Mouse (Mus musculus) left cerebral cortex, postnatal 25 days (tissue): ENCODE measurements around the gene Mettl17. TPM values are rescaled to one million over a fixed set of nuclear protein-coding genes. Genes with fewer than 3 reads are reported as not detected.
"Not testable (repeated sequence)": the region's sequence is repeated elsewhere in the genome, so short reads cannot be mapped to it uniquely, and the experiment has no call there.

ENCODE experiments used
- DNase-seq, 2 experiments: peaks; one replicate each; pipeline ENCODE4 v3.0.0; 2022; ENCODE audit warnings: low spot score in 2 of 2, mixed read lengths in 1 of 2
- intact Hi-C: fragments of 180-260 bp; cut with DNase I; formaldehyde crosslinking; loops from one replicate; pipeline ENCODE4 v1.15.1; 2025
- microRNA-seq, 2 experiments: library from miRNA; unstranded; fragments of <30 nt; microRNA quantifications; one replicate each; pipeline ENCODE4 v1.2.0; 2022
- total RNA-seq, 2 experiments: library from RNA; stranded (reverse); gene quantifications; 2 replicates each; pipeline ENCODE4 v1.2.3; 2021

Mettl17 gene
- total RNA-seq, 2 experiments from 2014 or later, result 26.0 to 33.8 TPM

- intact Hi-C loops, result no loop called here
- DNase-seq, result no peak
Observed at GRCm38 (mm10) chr14:51918966-51919365, 34.3 kb downstream of the Mettl17 start.

GRCm38 (mm10) chr14:51921759-51922570 is 37.3 kb downstream of the Mettl17 start:
- intact Hi-C loops, result no loop called here
- peak; percentile 46 to 75 for DNase-seq

- DNase-seq, result no peak
- intact Hi-C loops, result no loop called here
Observed at GRCm38 (mm10) chr14:51922571-51922865, 37.9 kb downstream of the Mettl17 start, which contains the start of gene Rnase13. Gene Rnase13, minus strand, starts transcription at chr14:51922773.

- no peak for DNase-seq
- intact Hi-C loops, result no loop called here
Observed at GRCm38 (mm10) chr14:51922910-51923309, 38.3 kb downstream of the Mettl17 start.

- no peak for DNase-seq
- intact Hi-C loops, result no loop called here
Observed at GRCm38 (mm10) chr14:51923492-51923891, 38.9 kb downstream of the Mettl17 start.

GRCm38 (mm10) chr14:51926930-51927329 is 42.3 kb downstream of the Mettl17 start:
- intact Hi-C loops, DNase-seq: not testable (repeated sequence)

GRCm38 (mm10) chr14:51929309-51929943 is 44.8 kb downstream of the Mettl17 start:
- peak; percentile 60 to 89 for DNase-seq
- intact Hi-C loops, result loop anchor here (2.0 kb wide), 1 partner anchor 15 kb away; the partner anchor contains the start of gene Ndrg2

- intact Hi-C loops, result loop anchor here (2.0 to 5.0 kb wide), 3 partner anchors 15 to 43 kb away; partner anchors contain the start of gene Ndrg2
- no peak for DNase-seq
Observed at GRCm38 (mm10) chr14:51929968-51930367, 45.3 kb downstream of the Mettl17 start.

GRCm38 (mm10) chr14:51930824-51931223 is 46.2 kb downstream of the Mettl17 start:
- peak; percentile 55 to 82 for DNase-seq
- intact Hi-C loops, result loop anchor here (2.0 to 5.0 kb wide), 2 partner anchors 28 to 44 kb away; no protein-coding TSS in a partner anchor

- DNase-seq, result no peak
- intact Hi-C loops, result loop anchor here (5.0 kb wide), 1 partner anchor 45 kb away; no protein-coding TSS in a partner anchor
Observed at GRCm38 (mm10) chr14:51932092-51933020, 47.7 kb downstream of the Mettl17 start.

GRCm38 (mm10) chr14:51939005-51939404 is 54.4 kb downstream of the Mettl17 start:
- no peak for DNase-seq
- intact Hi-C loops, result no loop called here

- intact Hi-C loops, result no loop called here
- no peak for DNase-seq
Observed at GRCm38 (mm10) chr14:51940944-51941560, 56.4 kb downstream of the Mettl17 start.

- intact Hi-C loops, result no loop called here
- no peak for DNase-seq
Observed at GRCm38 (mm10) chr14:51941577-51941976, 56.9 kb downstream of the Mettl17 start.

GRCm38 (mm10) chr14:51942236-51942635 is 57.6 kb downstream of the Mettl17 start:
- intact Hi-C loops, result no loop called here
- no peak for DNase-seq

Small RNA genes lying within 50 kb of the gene (microRNA-seq; reads per million reads assigned to microRNA genes)
- 0 reads per million in 2 experiments for gene Gm27375

Other genes starting within 250 kb of the Mettl17 start
- gene Gm4181, start 249.2 kb upstream of the Mettl17 start, total RNA-seq, result not detected
- not detected for gene Gm17079, start 189.4 kb upstream of the Mettl17 start, total RNA-seq
- not detected for gene Gm5800, start 167.7 kb upstream of the Mettl17 start, total RNA-seq
- not detected for gene Ang4, start 111.3 kb upstream of the Mettl17 start, total RNA-seq
- not detected for gene AY358078, start 84.8 kb upstream of the Mettl17 start, total RNA-seq
- not detected for gene Ear6, start 31.1 kb upstream of the Mettl17 start, total RNA-seq
- 1 to 10 TPM; 4.8 to 6.6 TPM for gene Slc39a2, start 8.0 kb downstream of the Mettl17 start, total RNA-seq
- gene Ndrg2, start 29.3 kb downstream of the Mettl17 start, total RNA-seq, result 100 to 1,000 TPM; 694 to 748 TPM
- gene Tppp2, start 33.6 kb downstream of the Mettl17 start, total RNA-seq, result not detected
- under 1 TPM in 1 of 2 experiments, not detected in 1; 0.32 TPM for gene Rnase13, start 37.9 kb downstream of the Mettl17 start, total RNA-seq
- 10 to 100 TPM; 26.3 to 28.5 TPM for gene Arhgef40, start 99.9 kb downstream of the Mettl17 start, total RNA-seq
- under 1 TPM in 1 of 2 experiments, not detected in 1; 0.60 TPM for gene Tmem253, start 130.8 kb downstream of the Mettl17 start, total RNA-seq
- 10 to 100 TPM; 32.0 to 36.3 TPM for gene Zfp219, start 135.9 kb downstream of the Mettl17 start, total RNA-seq
- gene Olfr221, start 157.6 kb downstream of the Mettl17 start, total RNA-seq, result not detected
- 100 to 1,000 TPM; 226 to 228 TPM for gene Hnrnpc, start 219.2 kb downstream of the Mettl17 start, total RNA-seq
- gene Rpgrip1, start 225.9 kb downstream of the Mettl17 start, total RNA-seq, result 1 to 10 TPM; 2.4 to 2.8 TPM